ENCODE assay signal across 9 mouse cellular contexts in genomic region chr8:61404178-61404560, GRCm38 (mm10).
A peak's percentile ranks its signal among the peaks of the same experiment; 100 is the strongest.
DNase-seq lines count a peak whose midpoint lies in the region; ATAC-seq and TF ChIP-seq lines count a peak whose summit lies in the region.
"Had no signal": no experiment of that assay in that cellular context is flagged by ENCODE, and none has a peak within 500 bp of the region (broad histone marks: within the 10 kb centered on the region; RNA-seq: fewer than 3 reads in every experiment).

No protein-coding gene starts in this region.

- peaks cover 17% of the 10 kb centered on the region for H3K4me1 ChIP-seq in limb, embryonic 12.5 days (replicated peaks)
- H3K4me1 ChIP-seq in limb, embryonic 10.5 days: peaks cover 10% of the 10 kb centered on the region
- H3K4me1 ChIP-seq in forebrain, embryonic 16.5 days (replicated peaks; ENCODE audit: control insufficient read depth, insufficient read depth, low read length): peaks cover 15% of the 10 kb centered on the region
- H3K4me1 ChIP-seq in stomach, postnatal 0 days (replicated peaks; ENCODE audit: control insufficient read depth, insufficient read depth): no peaks in the 10 kb centered on the region

- H3K27me3 ChIP-seq in limb, embryonic 12.5 days: no peaks in the 10 kb centered on the region
- no peaks in the 10 kb centered on the region for H3K27me3 ChIP-seq in limb, embryonic 10.5 days (ENCODE audit: low read depth, poor library complexity, severe bottlenecking)
- H3K27me3 ChIP-seq in forebrain, embryonic 16.5 days (replicated peaks; ENCODE audit: control insufficient read depth, insufficient read depth, low read length): no peaks in the 10 kb centered on the region
- no peaks in the 10 kb centered on the region for H3K27me3 ChIP-seq in stomach, postnatal 0 days (ENCODE audit: control insufficient read depth, insufficient read depth, low read length)

- ATAC-seq in limb, embryonic 12.5 days (ENCODE audit: insufficient number of reproducible peaks, insufficient read depth, low FRiP score, low TSS enrichment, low read depth): 0 out of 2 replicates have a peak, but pooled peaks have one; percentile 39
- ATAC-seq in forebrain, embryonic 16.5 days: peak; percentile 58
- ATAC-seq in stomach, postnatal 0 days (ENCODE audit: low FRiP score, low TSS enrichment): peak; percentile 67

- TF ChIP-seq EP300 in stomach, postnatal 0 days (optimal IDR thresholded peaks at IDR 0.05): no peak

- H3K36me3 ChIP-seq in limb, embryonic 12.5 days: no peaks in the 10 kb centered on the region
- H3K36me3 ChIP-seq in limb, embryonic 10.5 days: no peaks in the 10 kb centered on the region
- no peaks in the 10 kb centered on the region for H3K36me3 ChIP-seq in forebrain, embryonic 16.5 days (ENCODE audit: control insufficient read depth, insufficient read depth)
- no peaks in the 10 kb centered on the region for H3K36me3 ChIP-seq in stomach, postnatal 0 days (ENCODE audit: control insufficient read depth, insufficient read depth, low read length)

- no peak overlapping the region for H3K4me2 ChIP-seq in limb, embryonic 12.5 days
- H3K4me2 ChIP-seq in forebrain, embryonic 16.5 days (ENCODE audit: low read length): no peak overlapping the region
- H3K4me2 ChIP-seq in stomach, postnatal 0 days (replicated peaks; ENCODE audit: low read depth): no peak overlapping the region

- no peaks in the 10 kb centered on the region for H3K9me3 ChIP-seq in limb, embryonic 12.5 days
- no peaks in the 10 kb centered on the region for H3K9me3 ChIP-seq in limb, embryonic 10.5 days (replicated peaks)
- no peaks in the 10 kb centered on the region for H3K9me3 ChIP-seq in forebrain, embryonic 16.5 days (ENCODE audit: control insufficient read depth, low read length)
- H3K9me3 ChIP-seq in stomach, postnatal 0 days (ENCODE audit: control insufficient read depth, low read length): no peaks in the 10 kb centered on the region

- peak; percentile 24; the same call in 1 of the 2 replicates for TF ChIP-seq CTCF in stomach, postnatal 0 days (IDR thresholded peaks at IDR 0.05; ENCODE audit: low read depth)

- H3K9ac ChIP-seq in limb, embryonic 12.5 days (replicated peaks): no peak overlapping the region
- no peak overlapping the region for H3K9ac ChIP-seq in forebrain, embryonic 16.5 days (replicated peaks; ENCODE audit: low read depth, low read length)
- no peak overlapping the region for H3K9ac ChIP-seq in stomach, postnatal 0 days (ENCODE audit: low read length)

- no peak for DNase-seq in limb, embryonic 10.5 days (ENCODE audit: low spot score)
- peak; percentile 32 to 43 for DNase-seq in kidney, postnatal 4 days
- DNase-seq in stomach, postnatal 0 days (ENCODE audit: low spot score): no peak
- DNase-seq in layer of hippocampus, postnatal 14 days (ENCODE audit: low spot score in 2 of 2): no peak
- DNase-seq in urinary bladder, postnatal 36 days (ENCODE audit: low spot score in 2 of 2): no peak
- DNase-seq in gastrocnemius, postnatal 25 days: no peak

- peak overlapping the region; percentile 56 for H3K27ac ChIP-seq in limb, embryonic 12.5 days
- no peak overlapping the region for H3K27ac ChIP-seq in limb, embryonic 10.5 days
- peak overlapping the region; percentile 56 for H3K27ac ChIP-seq in forebrain, embryonic 16.5 days (ENCODE audit: low read length)
- no peak overlapping the region for H3K27ac ChIP-seq in stomach, postnatal 0 days (replicated peaks)

- H3K4me3 ChIP-seq in limb, embryonic 12.5 days (replicated peaks): no peak overlapping the region
- no peak overlapping the region for H3K4me3 ChIP-seq in limb, embryonic 10.5 days
- H3K4me3 ChIP-seq in forebrain, embryonic 16.5 days (replicated peaks; ENCODE audit: low read length): no peak overlapping the region
- H3K4me3 ChIP-seq in stomach, postnatal 0 days (ENCODE audit: low read depth, low read length): no peak overlapping the region
- H3K4me3 ChIP-seq: myocyte had no signal

- WGBS in limb, embryonic 12.5 days: 49% methylated on average over 3 of the region's 3 CpGs
- 66% methylated on average over 3 of the region's 3 CpGs for WGBS in limb, embryonic 10.5 days
- 8% methylated on average over 3 of the region's 3 CpGs for WGBS in forebrain, embryonic 16.5 days
- 49% methylated on average over 3 of the region's 3 CpGs for WGBS in stomach, postnatal 0 days

Comparison
In these comparisons a context has a peak if more than half of its experiments do, and no peak if none do; other contexts are left out.
1. H3K27ac ChIP-seq: peak in limb, embryonic 12.5 days (single experiment) and forebrain, embryonic 16.5 days (single experiment); none in limb, embryonic 10.5 days (single experiment) and stomach, postnatal 0 days (single experiment).
2. DNase-seq: peak in kidney, postnatal 4 days (2 of 2); none in limb, embryonic 10.5 days (single experiment), stomach, postnatal 0 days (single experiment), layer of hippocampus, postnatal 14 days (0 of 2), urinary bladder, postnatal 36 days (0 of 2) and gastrocnemius, postnatal 25 days (single experiment).
3. Peak in every context shown above with its lines, with median percentiles within 50 percentile points of each other: ATAC-seq.